Mouse (Mus musculus): Measurements from ENCODE around the gene Erc2.

Gene Erc2

GRCm38 (mm10) chr14:27781221-27781620 is 159.0 kb downstream of the Erc2 start:
- DNase-seq: no peak

- no peak for DNase-seq
These were observed 162.6 kb downstream of the Erc2 start for GRCm38 (mm10) chr14:27784826-27785225.

- no peak for DNase-seq
These were observed 163.3 kb downstream of the Erc2 start for GRCm38 (mm10) chr14:27785562-27785961.

DNA sequence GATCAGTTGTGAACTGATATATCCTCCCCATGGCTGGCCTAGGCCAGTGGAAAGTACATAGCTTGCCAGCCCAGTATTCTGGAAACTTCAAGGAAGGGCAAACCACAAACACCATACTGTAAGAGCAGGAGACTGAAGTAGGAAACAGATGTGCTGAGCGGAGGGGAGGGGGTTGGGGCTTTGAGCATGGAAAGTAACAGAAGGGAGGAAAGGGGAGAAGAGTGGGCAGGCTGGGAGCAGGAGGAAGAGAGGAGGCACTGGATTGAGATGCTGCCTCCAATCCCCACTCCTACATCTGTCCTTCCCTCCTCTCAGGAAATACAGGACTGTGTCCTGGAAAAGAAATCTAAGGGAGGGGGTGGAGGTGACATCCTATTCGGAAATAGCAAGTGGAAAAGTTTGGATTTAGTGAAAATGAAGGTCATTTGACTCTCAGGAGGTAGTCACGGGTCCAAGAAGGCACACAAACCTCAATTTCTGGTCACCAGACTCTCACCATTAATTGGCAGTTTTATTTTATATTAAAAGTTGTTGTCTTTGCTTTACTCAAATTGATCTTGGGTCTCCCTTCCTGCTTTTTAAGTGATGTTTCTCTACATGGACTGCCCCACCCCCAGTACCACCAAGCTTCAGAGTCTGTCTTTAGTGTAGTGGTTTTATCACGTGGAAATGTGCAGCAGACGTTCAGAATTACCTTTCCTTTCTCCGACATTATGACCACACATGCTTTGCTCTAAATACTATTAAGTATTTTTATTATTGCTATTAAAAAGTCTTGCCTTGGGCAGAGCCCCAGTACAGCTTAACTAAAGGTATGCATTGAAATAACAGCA is 167.1 kb downstream of the Erc2 start:
- no peak for DNase-seq

DNA sequence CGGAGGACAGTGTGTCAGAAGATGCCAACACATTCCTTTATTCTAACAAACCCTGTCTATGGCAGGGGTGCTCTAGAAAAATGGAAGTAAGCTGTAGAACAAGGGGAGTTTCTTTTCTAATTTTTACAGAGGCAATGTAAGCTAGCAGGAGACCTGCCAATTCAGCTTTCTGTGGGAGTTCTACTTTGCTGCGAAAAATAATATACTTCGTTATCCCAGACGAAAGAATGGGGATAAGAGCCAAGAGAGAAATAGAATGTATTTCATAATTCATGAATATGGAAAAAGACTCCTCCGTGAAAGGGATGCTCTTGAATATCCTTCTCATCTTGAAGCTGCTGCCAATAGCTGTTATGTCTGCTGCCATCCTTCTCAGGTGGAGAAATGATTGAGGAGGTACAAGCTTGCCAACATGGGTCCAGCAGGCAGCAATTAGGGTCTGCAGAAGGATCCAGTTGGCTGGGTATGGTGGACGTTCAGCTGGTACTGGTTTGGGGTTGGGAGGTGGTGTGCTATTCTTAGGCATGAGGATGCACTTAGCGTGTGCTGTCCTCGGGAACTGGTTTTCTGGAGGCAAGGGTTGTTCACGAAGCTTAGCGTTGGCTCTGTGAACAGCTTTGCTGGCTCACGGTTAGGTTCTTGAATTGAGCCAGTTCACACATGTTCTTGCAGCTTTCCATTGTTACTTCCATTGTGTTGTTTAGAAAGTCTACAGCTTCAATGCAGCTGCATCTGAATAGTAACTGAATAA is 176.1 kb downstream of the Erc2 start:
- DNase-seq: no peak

- no peak for DNase-seq
These were observed 178.5 kb downstream of the Erc2 start for GRCm38 (mm10) chr14:27800766-27801165.

GRCm38 (mm10) chr14:27803961-27804360 is 181.7 kb downstream of the Erc2 start:
- DNase-seq: peak; percentile 8

DNA sequence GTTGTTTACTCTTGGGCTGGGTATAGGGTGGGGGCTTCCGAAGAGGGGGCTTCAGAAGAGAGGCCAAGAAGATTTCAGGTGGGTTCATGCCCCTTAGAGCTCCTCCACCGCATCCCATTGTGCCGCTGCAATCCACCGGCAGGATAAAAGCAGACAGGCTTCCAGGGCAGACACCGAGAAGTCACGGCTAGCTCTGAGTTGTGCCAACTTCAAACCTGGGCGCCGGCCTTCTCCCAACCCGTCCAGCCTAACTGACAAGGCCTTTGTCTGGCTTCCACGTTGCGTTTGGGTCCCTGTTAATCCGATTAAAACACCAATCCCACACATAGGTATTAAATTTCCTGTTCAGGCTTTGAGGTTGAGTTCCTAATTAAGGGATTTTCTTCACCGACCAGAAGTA is 182.8 kb downstream of the Erc2 start:
- DNase-seq: no peak

- DNase-seq: peak; percentile 16
These were observed 185.9 kb downstream of the Erc2 start for GRCm38 (mm10) chr14:27808080-27808479.

DNA sequence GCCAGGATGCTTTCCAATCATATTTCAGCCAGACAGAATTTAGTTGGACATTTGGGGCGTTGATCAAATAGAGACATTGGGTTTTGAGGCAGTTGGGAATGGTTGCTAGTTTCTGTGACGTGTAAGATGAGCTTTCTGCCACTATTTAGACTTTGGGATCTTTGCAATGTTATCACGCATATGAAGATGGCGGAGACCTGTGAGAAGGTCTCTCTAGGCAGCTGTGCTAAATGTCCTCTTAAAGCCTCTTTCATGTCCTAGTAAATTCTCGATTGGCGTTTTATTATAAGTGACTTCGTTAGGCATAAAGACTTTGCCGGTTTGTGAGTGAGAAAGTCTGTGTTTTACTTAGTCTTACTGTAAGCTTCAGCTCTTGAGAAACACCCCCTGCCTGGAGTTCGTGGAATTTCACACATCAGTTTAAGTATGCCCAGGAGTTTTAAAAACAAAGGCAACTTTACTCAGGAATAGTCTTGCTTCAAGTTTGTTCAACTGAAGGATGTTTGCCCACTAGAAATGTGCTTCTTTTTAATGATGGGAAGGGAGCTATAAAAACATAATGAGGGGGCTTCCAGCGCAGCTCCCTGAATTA is 186.4 kb downstream of the Erc2 start:
- no peak for DNase-seq

DNA sequence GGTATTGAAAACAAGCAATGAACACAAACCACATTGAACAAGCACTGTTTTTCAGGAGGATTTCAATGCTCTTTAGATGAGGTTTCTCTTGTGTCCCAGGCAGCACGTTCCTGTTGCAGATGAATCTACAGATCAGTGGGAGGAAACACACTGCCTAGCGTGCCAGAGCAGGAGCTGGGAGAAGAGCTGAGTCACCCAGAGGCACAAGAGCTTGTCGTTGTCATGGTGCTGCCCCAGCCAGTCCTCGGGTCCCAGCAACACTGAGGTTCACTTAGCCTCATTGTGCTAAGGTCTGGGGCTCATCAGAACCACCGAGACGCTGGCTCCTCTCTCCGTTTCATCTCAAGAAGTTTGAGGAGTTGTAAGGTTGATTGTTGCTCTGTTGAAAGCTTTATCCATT is 188.6 kb downstream of the Erc2 start:
- no peak for DNase-seq

GRCm38 (mm10) chr14:27811649-27812048 is 189.4 kb downstream of the Erc2 start:
- DNase-seq: no peak

DNA sequence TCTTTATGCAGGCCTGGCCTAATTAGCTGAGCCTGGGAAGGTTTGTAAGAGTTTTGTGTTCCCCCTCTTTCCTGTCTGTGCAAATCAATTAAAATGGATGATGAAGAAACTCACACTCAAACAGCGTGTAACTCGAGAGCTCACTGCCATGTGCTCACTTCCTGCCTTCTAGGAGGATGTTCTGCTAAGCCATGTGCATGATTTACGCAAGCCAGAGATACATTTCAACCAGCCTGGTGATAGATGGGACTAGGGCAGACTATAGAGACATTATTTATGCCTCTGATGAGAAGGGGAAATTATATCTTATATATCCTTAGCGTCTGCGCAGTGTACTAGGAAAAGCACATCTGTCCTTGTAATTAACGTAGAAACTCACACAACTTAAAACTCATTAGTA is 193.5 kb downstream of the Erc2 start:
- DNase-seq: no peak

- DNase-seq: no peak
These were observed 196.8 kb downstream of the Erc2 start for GRCm38 (mm10) chr14:27818986-27819385.

DNA sequence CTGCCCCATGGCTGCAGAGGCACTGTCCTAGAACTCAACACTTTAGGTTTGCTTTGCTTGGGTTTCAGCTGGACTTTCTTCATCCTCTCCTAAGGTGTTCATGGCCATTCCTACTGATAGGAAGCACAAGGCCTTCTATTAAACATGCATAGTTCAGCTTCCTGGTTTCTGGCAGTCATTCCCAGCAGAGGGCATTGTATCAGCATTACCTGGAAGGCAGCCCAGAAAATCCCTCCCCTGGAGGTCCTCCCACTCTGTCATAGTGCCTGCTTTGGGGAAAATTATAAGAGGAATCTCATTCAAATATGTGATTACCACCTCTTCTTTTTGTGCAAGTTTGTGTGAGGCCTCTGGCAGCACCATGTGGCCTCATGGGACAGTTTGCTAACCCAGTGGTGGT is 199.6 kb downstream of the Erc2 start:
- DNase-seq: no peak

GRCm38 (mm10) chr14:27822566-27822965 is 200.3 kb downstream of the Erc2 start:
- no peak for DNase-seq

DNA sequence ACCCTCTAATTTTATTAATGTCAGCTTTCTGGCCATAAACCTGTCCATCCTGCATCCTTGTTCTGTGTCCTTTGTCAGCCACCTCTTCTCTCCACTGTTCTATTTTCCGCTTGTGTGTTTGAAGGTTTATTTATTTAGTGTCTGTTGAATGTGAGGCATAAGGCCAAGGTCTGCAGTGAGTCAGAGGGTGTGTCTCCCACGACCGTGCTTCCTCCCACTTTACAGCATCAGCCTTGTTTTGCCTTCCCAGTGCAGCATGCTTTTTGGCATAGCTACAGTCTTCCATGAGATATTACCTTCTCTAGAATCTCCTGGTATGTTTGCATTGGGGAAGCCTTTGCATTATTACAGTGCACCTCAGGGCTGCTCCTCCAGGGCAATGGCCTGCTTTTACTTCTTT is 200.8 kb downstream of the Erc2 start:
- no peak for DNase-seq

- DNase-seq: no peak
These were observed 201.7 kb downstream of the Erc2 start for GRCm38 (mm10) chr14:27823897-27824296.

GRCm38 (mm10) chr14:27826829-27827228 is 204.6 kb downstream of the Erc2 start:
- no peak for DNase-seq

DNA sequence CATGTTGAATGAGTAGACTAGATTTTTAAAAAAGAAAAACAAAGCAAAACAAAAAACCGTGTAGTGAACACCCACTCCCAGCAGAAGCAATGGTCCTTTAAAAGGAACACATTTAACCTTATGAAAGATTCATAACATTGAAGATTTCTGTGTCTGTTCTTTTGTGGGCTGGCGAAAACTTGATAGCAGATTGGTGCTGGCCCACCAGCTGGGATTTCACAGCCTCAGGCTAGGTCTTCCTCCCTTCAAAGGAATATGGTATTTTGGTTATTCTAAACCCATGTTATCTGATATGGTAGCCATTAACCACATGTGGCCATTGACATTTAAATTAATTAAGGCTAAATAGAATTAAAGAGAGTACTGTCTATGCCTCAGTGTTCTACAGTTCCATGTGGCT is 205.9 kb downstream of the Erc2 start:
- no peak for DNase-seq

- DNase-seq: no peak
These were observed 210.0 kb downstream of the Erc2 start for GRCm38 (mm10) chr14:27832196-27832595.

DNA sequence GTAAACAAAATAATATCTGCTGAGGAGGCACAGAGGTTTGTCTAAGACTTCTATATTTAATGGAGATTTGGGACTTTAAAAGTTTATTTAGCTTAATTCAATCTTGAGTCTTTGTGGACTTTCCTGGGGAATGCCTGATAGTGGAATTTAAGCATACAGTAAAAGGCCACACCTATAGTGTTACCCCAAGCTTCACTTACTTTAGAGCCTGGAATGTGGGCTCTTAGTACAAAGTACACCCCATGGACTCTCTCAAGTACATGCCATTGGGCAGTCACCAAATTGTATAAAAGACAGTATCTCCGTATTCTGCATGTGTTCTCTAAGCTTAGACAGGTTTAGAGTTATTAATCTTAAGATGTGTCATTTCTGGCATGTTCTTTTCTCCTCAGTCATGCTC is 213.1 kb downstream of the Erc2 start:
- no peak for DNase-seq

GRCm38 (mm10) chr14:27837601-27838105 is 215.4 kb downstream of the Erc2 start:
- no peak for DNase-seq

- no peak for DNase-seq
These were observed 217.9 kb downstream of the Erc2 start for GRCm38 (mm10) chr14:27840120-27840519.
